Mouse (Mus musculus): ENCODE results near the gene Prr13. TPM values are rescaled to one million over a fixed set of nuclear protein-coding genes. Genes with fewer than 3 reads are reported as not detected.
A peak's percentile ranks its signal among the peaks of the same experiment; 100 is the strongest.

Gene Prr13
- total RNA-seq, 1 experiment: 26.3 TPM

GRCm38 (mm10) chr15:102510590-102511284 is 51.9 kb downstream of the Prr13 start:
- TF ChIP-seq ZNF384 (IDR thresholded peaks at IDR 0.05; ENCODE audit: low read depth, low read length): no peak
- 0 out of 2 replicates have a peak, but pooled peaks have one; percentile 42 for TF ChIP-seq CHD2 (IDR thresholded peaks at IDR 0.05; ENCODE audit: low read depth, low read length)
- TF ChIP-seq ZC3H11A (IDR thresholded peaks at IDR 0.05; ENCODE audit: borderline replicate concordance, low read depth, low read length): no peak
- Histone ChIP-seq H3K9me3 (ENCODE audit: control insufficient read depth, insufficient read depth, low read depth, low read length) (no peaks in the 10 kb centered on the region), H3K4me1 (ENCODE audit: control insufficient read depth in 2 of 2, insufficient read depth in 2 of 2, low read length in 2 of 2, poor library complexity in 1 of 2) (peaks cover 0 to 16% of the 10 kb centered on the region in 2 experiments; a peak in 3 of 4 replicates), H3K9ac (ENCODE audit: insufficient read depth, low read depth, low read length, poor library complexity, severe bottlenecking) (peak overlapping the region; percentile 85), H3K27ac (ENCODE audit: insufficient read depth, low read depth, low read length, poor library complexity, severe bottlenecking) (peak overlapping the region; percentile 52; the same call in 1 of the 2 replicates), H3K36me3 (ENCODE audit: control insufficient read depth, insufficient read depth, low read length, poor library complexity, severe bottlenecking) (no peaks in the 10 kb centered on the region), H3K4me3 (ENCODE audit: insufficient read depth in 1 of 2, low read depth in 1 of 2, low read length in 2 of 2, poor library complexity in 1 of 2, severe bottlenecking in 1 of 2) (peak overlapping the region; percentile 70 to 89)
- peak; percentile 97 for DNase-seq (ENCODE audit: low read depth, low spot score)
- in situ Hi-C loops (cut with MboI; ENCODE audit: low sequenced_read_pairs in 2 of 2, unreplicated experiment in 2 of 2): no loop called here

- no peaks in the 10 kb centered on the region for H3K36me3 ChIP-seq (ENCODE audit: control insufficient read depth, insufficient read depth, low read length, poor library complexity, severe bottlenecking)
- H3K4me1 ChIP-seq (ENCODE audit: control insufficient read depth in 2 of 2, insufficient read depth in 2 of 2, low read length in 2 of 2, poor library complexity in 1 of 2): peaks cover 0 to 19% of the 10 kb centered on the region in 2 experiments; a peak in 3 of 4 replicates
- no peak for DNase-seq (ENCODE audit: low read depth, low spot score)
- TF ChIP-seq ZNF384 (IDR thresholded peaks at IDR 0.05; ENCODE audit: low read depth, low read length) (no peak), MAFK (IDR thresholded peaks at IDR 0.05; ENCODE audit: insufficient read depth, low read depth, low read length) (no peak), ZC3H11A (IDR thresholded peaks at IDR 0.05; ENCODE audit: borderline replicate concordance, low read depth, low read length) (no peak), HCFC1 (IDR thresholded peaks at IDR 0.05; ENCODE audit: borderline replicate concordance, insufficient read depth, low read length) (no peak), CHD2 (IDR thresholded peaks at IDR 0.05; ENCODE audit: low read depth, low read length) (no peak)
- in situ Hi-C loops (cut with MboI; ENCODE audit: low sequenced_read_pairs in 2 of 2, unreplicated experiment in 2 of 2): no loop called here
- H3K9me3 ChIP-seq (ENCODE audit: control insufficient read depth, insufficient read depth, low read depth, low read length): no peaks in the 10 kb centered on the region
- H3K4me3 ChIP-seq (ENCODE audit: insufficient read depth in 1 of 2, low read depth in 1 of 2, low read length in 2 of 2, poor library complexity in 1 of 2, severe bottlenecking in 1 of 2): no peak overlapping the region
- H3K9ac ChIP-seq (ENCODE audit: insufficient read depth, low read depth, low read length, poor library complexity, severe bottlenecking): no peak overlapping the region
- H3K27ac ChIP-seq (ENCODE audit: insufficient read depth, low read depth, low read length, poor library complexity, severe bottlenecking): no peak overlapping the region
Measured at GRCm38 (mm10) chr15:102511285-102511833, 52.5 kb downstream of the Prr13 start.

DNA sequence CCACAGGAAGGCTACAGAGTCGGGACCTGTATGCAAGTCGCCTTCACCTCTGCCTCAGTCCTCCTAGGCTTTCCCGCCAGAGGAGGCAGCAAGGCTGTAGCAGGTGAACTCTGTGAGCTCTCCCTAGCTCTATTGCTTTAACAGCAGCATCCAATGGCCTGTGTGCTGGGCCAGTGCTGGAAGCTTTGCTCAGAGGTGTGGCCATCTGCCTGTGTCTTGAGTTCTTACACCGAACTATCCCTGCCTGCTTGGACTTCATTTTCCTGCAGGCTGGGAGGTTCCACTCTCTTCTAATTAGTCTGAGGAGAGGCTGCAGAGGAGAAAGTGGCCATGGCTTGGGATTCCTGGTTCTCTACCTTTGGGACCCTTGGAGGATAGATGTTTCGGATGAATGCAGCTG is 53.2 kb downstream of the Prr13 start:
- Histone ChIP-seq H3K4me3 (ENCODE audit: insufficient read depth in 1 of 2, low read depth in 1 of 2, low read length in 2 of 2, poor library complexity in 1 of 2, severe bottlenecking in 1 of 2) (no peak overlapping the region), H3K4me1 (ENCODE audit: control insufficient read depth in 2 of 2, insufficient read depth in 2 of 2, low read length in 2 of 2, poor library complexity in 1 of 2) (peaks cover 0 to 19% of the 10 kb centered on the region in 2 experiments; a peak in 3 of 4 replicates), H3K9me3 (ENCODE audit: control insufficient read depth, insufficient read depth, low read depth, low read length) (no peaks in the 10 kb centered on the region), H3K36me3 (ENCODE audit: control insufficient read depth, insufficient read depth, low read length, poor library complexity, severe bottlenecking) (no peaks in the 10 kb centered on the region), H3K27ac (ENCODE audit: insufficient read depth, low read depth, low read length, poor library complexity, severe bottlenecking) (no peak overlapping the region), H3K9ac (ENCODE audit: insufficient read depth, low read depth, low read length, poor library complexity, severe bottlenecking) (no peak overlapping the region)
- no peak for TF ChIP-seq CHD2 (IDR thresholded peaks at IDR 0.05; ENCODE audit: low read depth, low read length)
- TF ChIP-seq ZNF384 (IDR thresholded peaks at IDR 0.05; ENCODE audit: low read depth, low read length): no peak
- TF ChIP-seq ZC3H11A (IDR thresholded peaks at IDR 0.05; ENCODE audit: borderline replicate concordance, low read depth, low read length): no peak
- no peak for TF ChIP-seq HCFC1 (IDR thresholded peaks at IDR 0.05; ENCODE audit: borderline replicate concordance, insufficient read depth, low read length)
- no peak for TF ChIP-seq MAFK (IDR thresholded peaks at IDR 0.05; ENCODE audit: insufficient read depth, low read depth, low read length)
- in situ Hi-C loops (cut with MboI; ENCODE audit: low sequenced_read_pairs in 2 of 2, unreplicated experiment in 2 of 2): no loop called here
- no peak for DNase-seq (ENCODE audit: low read depth, low spot score)

Other genes starting within 250 kb of the Prr13 start
- 34.0 and 93.0 TPM in 2 replicates for gene Itgb7, start 227.1 kb upstream of the Prr13 start, total RNA-seq (2012; rRNA removed)
- gene Rarg, start 201.5 kb upstream of the Prr13 start, total RNA-seq (2012; rRNA removed): 101 and 115 TPM in 2 replicates
- 0.45 and 1.0 TPM in 2 replicates for gene Gm9918, start 188.5 kb upstream of the Prr13 start, total RNA-seq (2012; rRNA removed)
- gene Mfsd5, start 179.6 kb upstream of the Prr13 start, total RNA-seq (2012; rRNA removed): 89.9 and 95.7 TPM in 2 replicates
- 84.1 TPM in 2 replicates for gene Espl1, start 162.8 kb upstream of the Prr13 start, total RNA-seq (2012; rRNA removed)
- 139 and 201 TPM in 2 replicates for gene Pfdn5, start 132.9 kb upstream of the Prr13 start, total RNA-seq (2012; rRNA removed)
- 84.7 and 109 TPM in 2 replicates for gene Myg1, start 127.3 kb upstream of the Prr13 start, total RNA-seq (2012; rRNA removed)
- gene Aaas, start 108.3 kb upstream of the Prr13 start, total RNA-seq (2012; rRNA removed): 69.2 and 86.0 TPM in 2 replicates
- 0.09 TPM in 1 of 2 replicates, not detected in the other for gene Sp7, start 91.8 kb upstream of the Prr13 start, total RNA-seq (2012; rRNA removed)
- gene Sp1, start 52.9 kb upstream of the Prr13 start, total RNA-seq (2012; rRNA removed): 93.4 and 130 TPM in 2 replicates
- 5.6 and 16.5 TPM in 2 replicates for gene Amhr2, start 13.7 kb upstream of the Prr13 start, total RNA-seq (2012; rRNA removed)
- gene Pcbp2, start 11.5 kb downstream of the Prr13 start, total RNA-seq (2012; rRNA removed): 206 and 377 TPM in 2 replicates
- not detected in 2 replicates for gene Gm10337, start 44.7 kb downstream of the Prr13 start, total RNA-seq (2012; rRNA removed)
- gene Map3k12, start 58.0 kb downstream of the Prr13 start, total RNA-seq (2012; rRNA removed): 18.1 and 25.4 TPM in 2 replicates
- gene Tarbp2, start 59.2 kb downstream of the Prr13 start, total RNA-seq (2012; rRNA removed): 163 and 184 TPM in 2 replicates
- gene Npff, start 65.9 kb downstream of the Prr13 start, total RNA-seq (2012; rRNA removed): 1.9 and 2.6 TPM in 2 replicates
- gene Gm28047, start 166.0 kb downstream of the Prr13 start, total RNA-seq (2012; rRNA removed): not detected in 2 replicates
- 9.0 and 12.4 TPM in 2 replicates for gene Atf7, start 166.4 kb downstream of the Prr13 start, total RNA-seq (2012; rRNA removed)
- gene Atp5g2, start 213.3 kb downstream of the Prr13 start, total RNA-seq (2012; rRNA removed): 448 and 519 TPM in 2 replicates